Mouse (Mus musculus): ENCODE data around the gene Fgfr2.

Gene Fgfr2

GRCm38 (mm10) chr7:132497142-132497541 lies 626.0 kb downstream of the Fgfr2 start:
- in situ Hi-C loops (cut with MboI; ENCODE audit: unreplicated experiment in 2 of 2) = loop anchor here (10.0 to 25.0 kb wide), 2 partner anchors 138 to 585 kb away; no protein-coding TSS in a partner anchor

GRCm38 (mm10) chr7:132494263-132494662 lies 628.9 kb downstream of the Fgfr2 start:
- in situ Hi-C loops (cut with MboI; ENCODE audit: unreplicated experiment in 2 of 2) = loop anchor here (10.0 to 25.0 kb wide), 2 partner anchors 141 to 582 kb away; no protein-coding TSS in a partner anchor

GRCm38 (mm10) chr7:132493632-132494031 lies 629.5 kb downstream of the Fgfr2 start:
- in situ Hi-C loops (cut with MboI; ENCODE audit: unreplicated experiment in 2 of 2) = loop anchor here (10.0 to 25.0 kb wide), 2 partner anchors 141 to 581 kb away; no protein-coding TSS in a partner anchor

GRCm38 (mm10) chr7:132491902-132492301 lies 631.2 kb downstream of the Fgfr2 start:
- in situ Hi-C loops (cut with MboI; ENCODE audit: unreplicated experiment in 2 of 2) = loop anchor here (10.0 to 25.0 kb wide), 2 partner anchors 143 to 580 kb away; no protein-coding TSS in a partner anchor

- in situ Hi-C loops (cut with MboI; ENCODE audit: unreplicated experiment in 2 of 2) = loop anchor here (10.0 to 25.0 kb wide), 3 partner anchors 517 to 943 kb away; partner anchors contain the start of genes Hmx2 (in 1 of the 2) and Hmx3 (in 1 of the 2)
Measured at GRCm38 (mm10) chr7:132487361-132487760, 635.8 kb downstream of the Fgfr2 start.

- in situ Hi-C loops (cut with MboI; ENCODE audit: unreplicated experiment in 2 of 2) = loop anchor here (10.0 to 25.0 kb wide), 3 partner anchors 518 to 942 kb away; partner anchors contain the start of genes Hmx2 (in 1 of the 2) and Hmx3 (in 1 of the 2)
Measured at GRCm38 (mm10) chr7:132486403-132487178, 636.6 kb downstream of the Fgfr2 start.

GRCm38 (mm10) chr7:132484424-132484823 lies 638.7 kb downstream of the Fgfr2 start:
- in situ Hi-C loops (cut with MboI; ENCODE audit: unreplicated experiment in 2 of 2) = loop anchor here (10.0 to 25.0 kb wide), 3 partner anchors 520 to 940 kb away; partner anchors contain the start of genes Hmx2 (in 1 of the 2) and Hmx3 (in 1 of the 2)

- in situ Hi-C loops (cut with MboI; ENCODE audit: unreplicated experiment in 2 of 2) = loop anchor here (10.0 to 25.0 kb wide), 3 partner anchors 524 to 936 kb away; partner anchors contain the start of genes Hmx2 (in 1 of the 2) and Hmx3 (in 1 of the 2)
Measured at GRCm38 (mm10) chr7:132480696-132481306, 642.3 kb downstream of the Fgfr2 start.

- in situ Hi-C loops (cut with MboI; ENCODE audit: unreplicated experiment in 2 of 2) = loop anchor here (5.0 to 25.0 kb wide), 8 partner anchors 69 to 566 kb away; no protein-coding TSS in a partner anchor
Measured at GRCm38 (mm10) chr7:132478295-132478809, 644.8 kb downstream of the Fgfr2 start.

GRCm38 (mm10) chr7:132477753-132478152 lies 645.4 kb downstream of the Fgfr2 start:
- in situ Hi-C loops (cut with MboI; ENCODE audit: unreplicated experiment in 2 of 2) = loop anchor here (5.0 to 25.0 kb wide), 8 partner anchors 70 to 565 kb away; no protein-coding TSS in a partner anchor

GRCm38 (mm10) chr7:132476491-132476890 lies 646.7 kb downstream of the Fgfr2 start:
- in situ Hi-C loops (cut with MboI; ENCODE audit: unreplicated experiment in 2 of 2) = loop anchor here (5.0 to 25.0 kb wide), 8 partner anchors 71 to 564 kb away; no protein-coding TSS in a partner anchor

GRCm38 (mm10) chr7:132475069-132475468 lies 648.1 kb downstream of the Fgfr2 start:
- in situ Hi-C loops (cut with MboI; ENCODE audit: unreplicated experiment in 2 of 2) = loop anchor here (5.0 to 25.0 kb wide), 8 partner anchors 70 to 563 kb away; no protein-coding TSS in a partner anchor

GRCm38 (mm10) chr7:132471327-132471726 lies 651.8 kb downstream of the Fgfr2 start:
- in situ Hi-C loops (cut with MboI; ENCODE audit: unreplicated experiment in 2 of 2) = loop anchor here (5.0 to 10.0 kb wide), 7 partner anchors 64 to 533 kb away; partner anchors contain the start of gene Chst15 (in 2 of the 2)

- in situ Hi-C loops (cut with MboI; ENCODE audit: unreplicated experiment in 2 of 2) = no loop called here
Measured at GRCm38 (mm10) chr7:132468391-132468790, 654.8 kb downstream of the Fgfr2 start.

- in situ Hi-C loops (cut with MboI; ENCODE audit: unreplicated experiment in 2 of 2) = no loop called here
Measured at GRCm38 (mm10) chr7:132465897-132466296, 657.3 kb downstream of the Fgfr2 start.

- in situ Hi-C loops (cut with MboI; ENCODE audit: unreplicated experiment in 2 of 2) = no loop called here
Measured at GRCm38 (mm10) chr7:132464894-132465293, 658.3 kb downstream of the Fgfr2 start.

GRCm38 (mm10) chr7:132458493-132458892 lies 664.7 kb downstream of the Fgfr2 start:
- in situ Hi-C loops (cut with MboI; ENCODE audit: unreplicated experiment in 2 of 2) = no loop called here

- in situ Hi-C loops (cut with MboI; ENCODE audit: unreplicated experiment in 2 of 2) = no loop called here
Measured at GRCm38 (mm10) chr7:132455071-132455720, 668.0 kb downstream of the Fgfr2 start.

GRCm38 (mm10) chr7:132449891-132450735 lies 673.0 kb downstream of the Fgfr2 start:
- in situ Hi-C loops (cut with MboI; ENCODE audit: unreplicated experiment in 2 of 2) = no loop called here
